22 mouse cellular contexts compared by ENCODE assay signal in the genomic region with DNA sequence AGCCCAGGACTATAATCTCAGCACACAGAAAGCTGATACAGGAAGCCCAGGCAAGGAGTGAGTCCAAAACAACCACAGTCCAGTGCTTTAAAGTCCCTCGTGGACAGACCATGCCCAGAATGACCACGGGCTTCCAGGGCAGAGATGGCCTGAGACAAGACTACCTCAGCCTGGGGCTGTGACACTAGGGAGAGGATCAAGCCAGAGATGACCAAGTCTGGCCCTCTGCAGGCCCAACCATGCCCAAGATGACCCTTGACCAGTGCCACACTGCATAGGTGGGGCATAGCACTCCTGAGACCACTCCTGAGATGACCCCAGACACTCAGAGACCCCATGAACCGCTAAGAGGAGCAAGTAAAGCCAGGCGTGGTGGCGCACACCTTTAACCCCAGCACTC. TPM values are rescaled to one million over a fixed set of nuclear protein-coding genes. Genes with fewer than 3 reads are reported as not detected.
"Had no signal": no experiment of that assay in that cellular context is flagged by ENCODE, and none has a peak within 500 bp of the region (broad histone marks: within the 10 kb centered on the region; RNA-seq: fewer than 3 reads in every experiment).

No protein-coding gene starts in this region.

- H3K4me2 ChIP-seq: neural tube, embryonic 13.5 days; neural tube, embryonic 15.5 days; stomach, embryonic 15.5 days had no signal

- H3K27ac ChIP-seq: neural tube, embryonic 13.5 days; neural tube, embryonic 15.5 days; stomach, embryonic 15.5 days; stomach, postnatal 0 days had no signal

- H3K9ac ChIP-seq: neural tube, embryonic 13.5 days; neural tube, embryonic 15.5 days; stomach, embryonic 15.5 days had no signal

- H3K9me3 ChIP-seq: neural tube, embryonic 13.5 days; neural tube, embryonic 15.5 days; stomach, embryonic 15.5 days had no signal

- H3K4me3 ChIP-seq: neural tube, embryonic 13.5 days; neural tube, embryonic 15.5 days; stomach, embryonic 15.5 days had no signal

- H3K27me3 ChIP-seq: neural tube, embryonic 13.5 days; neural tube, embryonic 15.5 days; stomach, embryonic 15.5 days had no signal

- H3K4me1 ChIP-seq: neural tube, embryonic 13.5 days; neural tube, embryonic 15.5 days; stomach, embryonic 15.5 days had no signal

- H3K36me3 ChIP-seq: neural tube, embryonic 13.5 days; neural tube, embryonic 15.5 days; stomach, embryonic 15.5 days had no signal

- DNase-seq: retina, postnatal 1 day; right cerebral cortex, adult 18-20 months; right cerebral cortex, postnatal 14 days; right cerebral cortex, postnatal 25 days; right cerebral cortex, postnatal 4 days; spleen, adult 18-20 months; thymus, adult 18-20 months; thymus, adult 2 months; thymus, postnatal 14 days; thymus, postnatal 25 days; thymus, postnatal 36 days; thymus, postnatal 4 days had no signal

RNA-seq across cellular contexts. Expression of a gene that starts 2.3 kb away (rescaled TPM):
- total RNA-seq: neutrophil, adult 5-6 weeks had no signal
- polyA plus RNA-seq: neural tube, embryonic 13.5 days; neural tube, embryonic 14.5 days; neural tube, embryonic 15.5 days; spleen, adult 2 months; stomach, embryonic 14.5 days; stomach, embryonic 15.5 days; stomach, embryonic 16.5 days; testis, adult 2 months had no signal
